Mouse (Mus musculus) thymus, adult 18-20 months (tissue): Measurements from ENCODE around the gene Shmt2.

Experiments
- DNase-seq, 2 experiments: peaks; one replicate each; pipeline ENCODE4 v3.0.0; 2022; ENCODE audit warnings: mixed read lengths in 2 of 2

Gene Shmt2

GRCm38 (mm10) chr10:127471281-127471988 lies 50.8 kb downstream of the Shmt2 start:
- DNase-seq, result peak; percentile 27 to 29
